Mouse (Mus musculus) thymus, postnatal 10 days (tissue): ENCODE data around the gene Necab2.

Experiments used
- DNase-seq, 2 experiments: peaks; one replicate each; pipeline ENCODE4 v3.0.0; 2021; ENCODE audit warnings: low spot score in 2 of 2

The Necab2 gene

GRCm38 (mm10) chr8:119446211-119446989 is at the start of gene Necab2:
Gene Necab2, plus strand, starts transcription at chr8:119446719.
- DNase-seq: peak; percentile 56 to 84

DNA sequence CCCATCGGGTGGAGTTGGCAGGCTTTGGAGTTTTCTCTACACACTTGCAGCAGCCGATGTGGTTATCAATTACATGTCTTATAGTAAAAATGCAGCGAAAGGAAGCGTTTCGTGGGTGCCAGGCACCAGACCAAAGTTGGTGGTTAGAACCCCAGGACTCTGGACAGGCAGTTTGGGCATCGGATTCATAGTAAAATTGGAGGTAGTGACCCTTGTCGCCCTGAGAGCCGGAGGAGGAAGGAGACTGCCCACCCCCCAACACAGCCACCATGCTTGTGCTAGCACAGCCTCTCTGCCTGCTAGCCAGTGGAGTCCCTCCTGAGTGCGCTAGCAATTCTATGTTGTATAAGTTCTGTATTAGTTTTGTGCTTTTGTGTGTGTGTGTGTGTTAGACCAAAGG is 48.0 kb upstream of the Necab2 start:
- no peak for DNase-seq

DNA sequence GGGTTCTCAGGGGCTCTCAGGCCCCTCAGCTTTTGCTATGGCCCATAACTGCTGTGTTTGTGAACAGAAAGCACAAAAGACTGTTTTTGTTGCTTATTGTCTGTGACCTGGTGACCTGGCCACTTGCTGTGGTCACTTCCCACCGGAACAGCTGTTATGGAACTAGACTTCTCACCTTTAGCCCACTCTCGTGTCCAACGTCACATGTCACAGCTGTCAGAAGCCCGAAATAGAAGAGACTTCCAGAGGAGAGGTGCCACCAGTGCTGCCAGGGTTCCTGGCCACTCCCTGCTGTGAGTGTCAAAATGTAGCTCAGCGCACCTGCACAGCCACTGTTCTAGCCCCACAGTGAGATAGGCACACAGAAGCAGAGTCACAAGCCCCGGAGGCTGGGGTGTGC is 47.3 kb upstream of the Necab2 start:
- DNase-seq: no peak

DNA sequence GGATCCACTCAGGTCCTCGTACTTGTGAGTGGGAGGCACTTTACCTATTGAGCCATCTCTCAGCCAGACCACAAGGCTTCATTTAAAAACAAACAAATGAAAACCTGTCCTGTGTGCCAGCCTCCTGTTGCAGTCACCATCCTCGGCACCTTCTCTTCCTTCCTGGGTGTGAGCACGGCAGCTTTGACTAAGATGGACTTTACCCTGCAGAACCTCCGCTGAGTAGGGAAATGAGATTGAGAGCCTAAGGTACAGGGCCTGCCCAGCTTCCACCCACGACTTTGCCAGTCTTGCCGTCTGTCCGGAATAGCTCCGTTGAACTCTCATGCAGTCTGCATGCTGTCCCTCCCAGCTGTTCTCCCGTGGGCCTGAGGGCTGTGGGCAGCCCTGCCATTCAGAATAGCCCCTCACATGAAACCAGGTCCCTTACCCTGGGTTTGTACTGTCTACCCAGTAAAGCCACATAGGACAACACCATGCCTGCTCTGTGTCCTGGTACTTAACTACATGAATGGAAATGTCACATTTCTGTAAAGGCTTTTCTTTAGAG is 46.3 kb upstream of the Necab2 start:
- DNase-seq: no peak

DNA sequence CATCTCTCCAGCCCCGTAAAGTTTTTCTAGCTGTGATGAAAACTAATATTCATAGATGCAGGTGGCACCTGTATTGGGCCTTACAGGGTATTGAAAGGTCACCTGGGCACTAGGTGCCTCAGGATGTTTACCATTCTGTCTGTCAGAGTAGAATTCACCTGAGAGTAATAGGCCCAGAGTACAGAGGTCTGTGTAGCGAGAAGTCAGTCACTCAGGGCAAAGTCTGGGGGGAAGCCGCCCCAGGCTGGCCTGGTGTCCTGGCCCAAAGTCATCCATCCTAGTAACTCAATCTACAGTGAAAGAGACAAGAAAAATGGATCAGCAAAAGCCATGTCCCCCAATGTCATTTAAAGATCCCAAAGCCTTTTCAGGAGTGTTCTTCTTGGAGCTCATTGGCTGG is 45.6 kb upstream of the Necab2 start:
- no peak for DNase-seq

DNA sequence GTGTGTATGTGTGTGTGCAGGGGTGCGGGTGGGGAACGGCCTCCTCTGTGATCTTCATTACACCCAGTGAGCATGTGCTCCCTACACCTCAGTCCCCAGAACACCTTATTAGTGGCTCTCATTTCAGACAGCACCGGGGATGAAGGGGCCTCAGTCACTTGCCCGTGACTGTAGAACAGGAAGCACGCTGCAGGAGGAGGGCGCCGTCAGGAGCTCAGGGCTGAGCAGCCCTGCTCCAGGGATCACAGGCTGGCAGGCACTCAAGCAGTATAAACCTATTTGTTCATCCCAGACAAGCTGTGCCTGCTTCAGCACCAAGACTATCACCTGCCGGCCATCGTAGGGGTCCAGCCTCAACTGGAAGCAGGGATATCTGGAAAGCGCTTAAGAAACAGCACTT is 42.6 kb upstream of the Necab2 start:
- no peak for DNase-seq

DNA sequence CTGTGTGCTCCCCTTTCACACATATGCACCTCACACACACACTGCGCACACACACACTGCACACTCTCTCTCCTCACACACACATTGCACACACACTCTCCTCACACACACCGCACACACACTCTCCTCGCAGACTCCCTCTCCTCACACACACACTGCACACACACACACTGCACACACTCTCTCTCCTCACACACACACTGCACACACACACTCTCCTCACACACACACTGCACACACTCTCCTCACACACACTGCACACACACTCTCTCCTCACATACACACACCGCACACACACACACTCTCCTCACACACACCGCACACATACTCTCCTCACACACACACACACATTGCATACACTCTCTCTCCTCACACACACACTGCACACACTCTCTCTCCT is 41.9 kb upstream of the Necab2 start:
- DNase-seq: no peak

GRCm38 (mm10) chr8:119408311-119408710 is 38.2 kb upstream of the Necab2 start:
- no peak for DNase-seq

DNA sequence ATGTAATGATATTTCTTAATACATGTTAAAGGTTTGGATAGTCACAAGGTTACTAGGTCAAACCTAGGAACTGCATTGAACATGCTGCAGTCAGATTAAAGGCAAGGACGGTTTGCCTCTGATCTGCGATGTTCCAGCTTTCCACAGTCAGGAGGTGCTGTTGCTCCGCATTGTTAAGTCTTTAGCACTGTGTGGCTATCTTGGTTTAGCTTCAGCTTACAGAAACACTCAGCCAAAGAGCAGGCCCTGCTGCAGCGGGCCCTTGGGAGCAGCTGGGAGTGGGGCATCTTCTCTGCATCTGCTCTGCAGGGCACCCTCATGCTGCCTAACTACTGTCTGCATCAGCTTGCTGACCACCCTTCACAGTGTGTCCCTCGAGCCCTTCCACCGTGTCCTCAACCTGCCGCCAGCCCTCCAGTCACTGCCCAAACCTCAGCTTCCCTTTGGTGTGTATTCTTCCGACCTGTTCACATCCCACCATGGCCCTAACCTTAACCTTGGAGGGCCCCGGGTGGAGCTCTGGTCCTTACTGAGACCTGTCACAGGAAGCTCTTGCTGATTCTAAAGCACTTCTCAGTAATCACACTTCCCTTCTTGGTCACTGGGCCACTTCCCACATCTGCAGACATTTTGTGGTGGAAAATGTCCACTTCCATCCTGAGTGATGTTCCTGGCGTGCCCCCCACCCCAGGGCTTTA is 34.3 kb upstream of the Necab2 start:
- DNase-seq: no peak

- DNase-seq: peak; percentile 66 to 83
Measured at GRCm38 (mm10) chr8:119412735-119413498, 33.6 kb upstream of the Necab2 start.

DNA sequence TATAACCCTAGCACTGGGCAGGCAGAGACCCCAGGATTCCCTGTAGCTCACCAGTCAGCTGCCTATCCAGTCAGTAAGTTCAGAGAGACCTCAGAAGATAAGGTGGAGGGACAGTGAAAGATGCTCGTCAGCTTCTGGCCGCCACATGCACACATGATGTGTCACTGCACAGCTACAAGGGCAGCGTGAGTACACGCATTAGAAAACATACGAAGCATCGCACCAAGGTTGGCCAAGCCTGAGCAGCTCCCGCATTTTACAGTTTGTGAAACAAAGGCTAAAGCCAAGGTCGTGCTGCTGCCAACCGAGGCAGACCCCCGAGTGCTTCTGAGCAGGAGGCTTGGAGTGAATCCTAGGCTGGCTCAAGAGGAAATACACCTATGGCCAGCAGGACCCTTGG is 32.9 kb upstream of the Necab2 start:
- no peak for DNase-seq

DNA sequence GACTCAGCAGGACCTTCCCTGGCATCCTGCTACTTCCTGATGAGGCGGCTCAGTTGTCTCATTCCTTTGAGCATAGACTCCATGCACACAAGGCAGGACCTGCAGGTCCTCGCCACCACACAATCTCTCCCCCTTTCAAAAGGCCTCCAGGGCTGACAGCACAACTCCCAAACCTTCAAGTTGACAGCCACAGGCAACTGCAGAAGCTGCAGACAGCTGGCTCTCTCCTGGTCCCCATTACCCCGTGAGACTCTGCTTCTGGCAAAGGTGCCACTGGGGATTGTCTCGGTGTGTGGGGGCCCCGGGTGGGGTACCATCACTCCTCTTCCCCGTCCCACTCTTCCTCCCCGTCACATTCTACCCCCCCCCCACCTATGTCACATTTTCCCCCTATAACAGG is 26.2 kb upstream of the Necab2 start:
- DNase-seq: no peak

- no peak for DNase-seq
Measured at GRCm38 (mm10) chr8:119421603-119422122, 24.9 kb upstream of the Necab2 start.

DNA sequence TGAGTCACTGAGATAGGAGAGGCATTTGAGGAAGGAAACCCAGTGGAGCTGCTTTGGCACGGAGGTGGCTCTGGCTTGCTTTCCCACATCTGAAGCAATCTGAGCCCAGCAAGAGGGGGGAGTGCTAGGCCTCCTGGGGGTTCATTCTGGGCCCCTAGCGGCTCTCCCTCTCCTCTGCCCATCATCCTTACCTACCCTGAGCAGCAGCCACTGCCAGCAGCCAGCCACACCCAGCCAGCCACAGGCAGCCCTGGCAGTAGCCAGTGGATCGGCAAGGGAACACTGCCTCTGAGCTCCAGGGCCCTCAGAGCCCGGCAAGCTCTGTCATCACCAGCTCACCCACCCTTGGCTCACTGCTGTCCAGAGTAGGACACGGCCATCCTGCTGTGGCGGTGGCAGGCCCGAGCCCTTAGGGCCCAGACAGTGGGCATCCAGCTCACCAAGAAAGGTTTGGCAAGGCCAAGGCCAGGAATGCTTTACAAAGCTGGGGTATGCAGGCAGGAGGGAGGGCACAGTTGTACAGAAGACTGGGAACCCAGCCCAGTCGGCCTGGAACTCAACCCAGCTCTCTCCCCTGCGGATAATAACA is 24.3 kb upstream of the Necab2 start:
- no peak for DNase-seq

DNA sequence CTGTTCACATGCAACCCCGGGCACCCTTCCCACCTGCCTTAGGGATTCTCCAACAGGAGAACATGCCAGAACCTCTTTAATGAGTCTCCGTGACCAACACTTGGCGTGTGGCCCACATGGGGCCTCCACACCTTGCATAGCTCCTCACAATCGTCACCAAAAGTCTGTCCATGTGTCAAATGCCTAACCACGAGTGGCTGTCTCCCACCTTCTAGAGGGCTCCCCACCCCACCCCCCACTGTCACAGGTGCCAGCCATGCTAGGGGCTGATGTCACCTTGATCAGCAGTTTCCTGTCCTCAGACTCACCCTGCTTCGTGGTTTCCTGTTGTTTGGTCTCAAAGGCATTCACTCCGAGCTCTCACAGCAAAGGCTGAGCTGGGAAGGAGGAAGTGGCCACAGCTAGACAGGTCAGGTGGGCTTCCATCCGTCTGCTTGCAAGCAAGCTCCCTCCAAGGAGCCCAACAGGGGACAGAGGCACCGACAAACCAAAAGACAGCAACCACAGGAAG is 22.8 kb upstream of the Necab2 start:
- DNase-seq: peak; percentile 86 to 90

GRCm38 (mm10) chr8:119424199-119424733 is 22.3 kb upstream of the Necab2 start:
- no peak for DNase-seq

- peak in 1 of 2 experiments; percentile 48 for DNase-seq
Measured at GRCm38 (mm10) chr8:119424740-119425139, 21.8 kb upstream of the Necab2 start.

DNA sequence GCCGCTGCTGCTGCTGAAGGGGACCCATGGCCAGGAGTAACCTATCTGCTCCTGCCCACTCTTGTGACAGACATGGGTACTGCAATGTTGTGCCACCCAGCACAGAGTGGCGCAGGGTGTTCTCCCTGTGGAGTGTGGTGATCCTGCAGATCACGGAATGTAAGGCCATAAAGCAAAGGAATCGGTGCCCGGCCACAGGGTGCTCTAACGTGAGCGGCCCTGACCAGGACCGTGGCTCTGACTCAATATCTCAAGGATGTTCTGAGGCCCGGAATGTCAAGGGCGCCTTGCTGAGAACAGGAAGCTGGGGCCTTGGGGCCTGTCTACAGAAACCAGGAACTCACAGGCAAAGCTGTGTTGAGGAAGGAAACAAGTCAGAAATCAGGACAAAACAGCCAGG is 21.0 kb upstream of the Necab2 start:
- peak; percentile 58 to 60 for DNase-seq

DNA sequence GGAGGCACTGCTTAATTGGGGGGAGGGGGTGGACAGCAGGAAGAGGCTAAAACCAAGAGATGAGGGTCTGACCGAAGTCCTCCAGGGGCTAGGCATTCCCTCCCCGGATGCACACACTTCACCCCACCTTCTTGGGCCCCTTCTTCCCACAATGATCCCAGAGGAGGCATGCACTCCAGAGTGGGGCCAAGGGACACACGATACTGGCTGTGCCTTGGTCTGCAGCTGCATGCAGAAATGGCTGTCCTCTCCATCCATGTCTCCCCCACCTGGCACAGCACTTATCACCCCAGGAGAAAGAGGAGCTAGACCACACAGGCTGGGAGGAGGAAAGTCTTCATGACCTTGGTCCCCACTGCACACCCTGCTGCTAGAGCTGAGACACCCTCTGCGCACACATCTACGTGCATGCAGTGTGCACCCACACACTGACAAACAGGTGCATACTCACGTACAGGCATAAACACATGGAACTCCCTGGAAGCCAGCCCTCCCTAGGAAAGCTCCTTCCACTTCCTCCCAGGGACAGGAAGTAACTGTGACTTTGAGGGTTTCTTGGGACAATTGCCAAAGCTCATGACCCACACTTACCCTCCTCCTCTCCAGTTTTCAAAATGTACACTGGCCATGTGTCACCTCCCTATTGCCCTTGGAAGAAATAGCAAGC is 20.3 kb upstream of the Necab2 start:
- no peak for DNase-seq

DNA sequence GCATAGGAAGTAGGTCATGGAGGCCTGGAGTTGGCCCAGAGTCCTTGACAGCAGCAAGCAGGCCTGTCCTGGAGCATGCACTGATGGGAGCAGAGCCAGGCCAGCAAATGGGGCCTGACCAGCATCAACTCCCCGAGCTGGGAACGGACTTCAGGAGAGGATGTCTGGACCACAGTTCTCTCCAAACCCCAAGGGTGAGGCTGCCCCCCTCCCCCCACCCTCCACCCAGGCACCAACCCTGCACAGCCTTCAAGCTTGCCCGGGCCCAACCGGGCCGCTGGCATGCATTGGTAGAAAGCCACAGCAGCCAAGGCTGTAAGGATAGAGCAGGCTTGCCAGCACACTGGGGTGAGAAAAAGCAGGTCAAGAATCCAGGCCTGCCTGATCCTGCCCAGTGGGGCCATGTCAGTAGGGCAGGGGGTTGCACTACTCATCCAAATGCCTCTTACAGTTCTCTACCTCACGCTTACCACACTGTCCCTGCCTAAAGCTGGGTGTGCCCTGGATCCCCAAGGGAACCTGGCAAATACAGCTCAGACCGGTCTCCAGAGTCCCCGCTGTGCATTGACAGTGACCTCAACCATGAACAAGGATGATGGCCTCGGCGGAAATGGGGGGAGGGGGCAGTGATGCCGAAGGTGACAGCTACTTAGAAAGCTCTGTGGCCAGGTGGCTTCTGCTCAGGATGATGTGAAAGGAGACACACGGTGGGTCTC is 18.7 kb upstream of the Necab2 start:
- DNase-seq: no peak
